Mouse (Mus musculus) mesoderm, embryonic 11.5 days (tissue): ENCODE measurements around the gene Abce1.
"Not testable (repeated sequence)": the region's sequence is repeated elsewhere in the genome, so short reads cannot be mapped to it uniquely, and the experiment has no call there.

Experiments
- DNase-seq: peaks from one replicate; pipeline ENCODE4 v3.0.0-alpha.2; 2012; ENCODE audit warnings: low read depth, low spot score

Abce1 gene

GRCm38 (mm10) chr8:79711064-79711961, at the start of gene Abce1, which contains the start of gene Anapc10:
Gene Abce1, minus strand, starts transcription at chr8:79711740.
Gene Anapc10, plus strand, starts transcription at chr8:79711820.
- peak; percentile 100 for DNase-seq

GRCm38 (mm10) chr8:79750305-79750704, 38.8 kb upstream of the Abce1 start:
- no peak for DNase-seq

- no peak for DNase-seq
These were observed 37.1 kb upstream of the Abce1 start for GRCm38 (mm10) chr8:79748591-79748990.

GRCm38 (mm10) chr8:79748171-79748570, 36.6 kb upstream of the Abce1 start:
- DNase-seq = peak; percentile 9

GRCm38 (mm10) chr8:79734304-79734703, 22.8 kb upstream of the Abce1 start:
- peak; percentile 72 for DNase-seq

GRCm38 (mm10) chr8:79727900-79728299, 16.4 kb upstream of the Abce1 start:
- no peak for DNase-seq

GRCm38 (mm10) chr8:79724589-79724988, 13.0 kb upstream of the Abce1 start:
- DNase-seq = no peak

- no peak for DNase-seq
These were observed 11.8 kb upstream of the Abce1 start for GRCm38 (mm10) chr8:79723308-79723707.

GRCm38 (mm10) chr8:79721537-79721936, 10.0 kb upstream of the Abce1 start:
- no peak for DNase-seq

GRCm38 (mm10) chr8:79712676-79713075, 1.1 kb upstream of the Abce1 start:
- no peak for DNase-seq

- no peak for DNase-seq
These were observed 4.9 kb downstream of the Abce1 start for GRCm38 (mm10) chr8:79706687-79707086.

- DNase-seq = no peak
These were observed 19.0 kb downstream of the Abce1 start for GRCm38 (mm10) chr8:79692531-79692930.

- DNase-seq = not testable (repeated sequence)
These were observed 25.6 kb downstream of the Abce1 start for GRCm38 (mm10) chr8:79685927-79686326.

- no peak for DNase-seq
These were observed 30.6 kb downstream of the Abce1 start for GRCm38 (mm10) chr8:79680965-79681364.

- no peak for DNase-seq
These were observed 31.0 kb downstream of the Abce1 start for GRCm38 (mm10) chr8:79680555-79680954.

- DNase-seq = not testable (repeated sequence)
These were observed 31.5 kb downstream of the Abce1 start for GRCm38 (mm10) chr8:79680083-79680482.

GRCm38 (mm10) chr8:79679005-79679404, 32.5 kb downstream of the Abce1 start:
- no peak for DNase-seq

- DNase-seq = no peak
These were observed 35.1 kb downstream of the Abce1 start for GRCm38 (mm10) chr8:79676461-79676860.

- not testable (repeated sequence) for DNase-seq
These were observed 52.8 kb downstream of the Abce1 start for GRCm38 (mm10) chr8:79658715-79659114.

GRCm38 (mm10) chr8:79653736-79654135, 57.8 kb downstream of the Abce1 start:
- no peak for DNase-seq

- DNase-seq = peak; percentile 52
These were observed 61.3 kb downstream of the Abce1 start for GRCm38 (mm10) chr8:79650158-79650814.

GRCm38 (mm10) chr8:79649569-79649968, 62.0 kb downstream of the Abce1 start:
- DNase-seq = no peak

GRCm38 (mm10) chr8:79641119-79641518, 70.4 kb downstream of the Abce1 start:
- DNase-seq = no peak
